Mouse (Mus musculus) liver, postnatal 0 days (tissue): ENCODE results near the gene Zbtb20.

Source experiments
- CTCF ChIP-seq: sonication (generic); IDR thresholded peaks from 2 replicates; pipeline ENCODE4 v1.5.1; 2016; ENCODE audit warnings: antibody characterized with exemption, low read depth
- EP300 ChIP-seq: IDR thresholded peaks from 2 replicates; pipeline ENCODE4 v1.6.1; 2016; ENCODE audit warnings: antibody characterized with exemption, low read depth, mild to moderate bottlenecking

DNA sequence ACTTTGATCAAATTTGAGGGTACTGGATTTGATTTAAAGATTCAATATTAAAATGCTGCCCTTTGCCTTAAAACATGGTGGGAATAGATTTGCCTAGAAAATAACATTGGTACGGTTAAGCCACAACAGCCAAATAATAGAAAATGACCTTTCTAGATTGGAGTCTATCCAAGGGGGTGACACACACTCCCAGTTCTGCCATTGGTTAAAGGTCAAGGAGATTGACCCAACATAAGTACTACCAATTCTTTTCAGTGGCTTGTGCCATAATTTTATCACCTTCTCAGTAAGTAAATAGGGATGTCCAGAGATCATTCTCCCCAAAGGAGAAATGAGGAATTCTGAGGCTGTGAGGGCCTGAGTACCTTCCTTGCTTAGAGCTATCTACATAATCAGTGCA, 660.2 kb downstream of the Zbtb20 start:
- no peak for TF ChIP-seq CTCF
- TF ChIP-seq EP300: peak; percentile 18; the same call in 1 of the 2 replicates
